Mouse (Mus musculus): ENCODE data around the gene Lipk. TPM values are rescaled to one million over a fixed set of nuclear protein-coding genes. Genes with fewer than 3 reads are reported as not detected.

Gene Lipk
- polyA plus RNA-seq, 1 experiment from 2014 or later = not detected

- Histone ChIP-seq H3K4me3 (ENCODE audit: low read depth, low read length) (no peak overlapping the region), H3K36me3 (ENCODE audit: control insufficient read depth, insufficient read depth, low read length) (no peaks in the 10 kb centered on the region), H3K4me1 (ENCODE audit: control insufficient read depth, insufficient read depth, low read length) (no peaks in the 10 kb centered on the region), H3K4me2 (no peak overlapping the region), H3K9ac (ENCODE audit: low read length) (no peak overlapping the region), H3K9me3 (ENCODE audit: control insufficient read depth, low read length) (no peaks in the 10 kb centered on the region), H3K27ac (ENCODE audit: low read depth, low read length) (no peak overlapping the region), H3K27me3 (ENCODE audit: control insufficient read depth, insufficient read depth, low read length) (no peaks in the 10 kb centered on the region)
- ATAC-seq (ENCODE audit: low FRiP score) = no peak
- 90% methylated on average over 3 of the region's 3 CpGs for WGBS
- no peak for DNase-seq (ENCODE audit: low spot score, missing footprints)
These were observed 43.4 kb downstream of the Lipk start for GRCm38 (mm10) chr19:34051502-34051901.

- no peaks in the 10 kb centered on the region for H3K4me1 ChIP-seq (ENCODE audit: control insufficient read depth, insufficient read depth, low read length)
- no peak for ATAC-seq (ENCODE audit: low FRiP score)
- WGBS = 71% methylated on average over 1 of the region's 1 CpGs
These were observed 55.5 kb downstream of the Lipk start for GRCm38 (mm10) chr19:34063547-34063946.

GRCm38 (mm10) chr19:34064059-34064458, 56.0 kb downstream of the Lipk start:
- WGBS = 86% methylated on average over 4 of the region's 4 CpGs
- Histone ChIP-seq H3K9me3 (ENCODE audit: control insufficient read depth, low read length) (no peaks in the 10 kb centered on the region), H3K4me1 (ENCODE audit: control insufficient read depth, insufficient read depth, low read length) (no peaks in the 10 kb centered on the region), H3K27me3 (ENCODE audit: control insufficient read depth, insufficient read depth, low read length) (no peaks in the 10 kb centered on the region), H3K36me3 (ENCODE audit: control insufficient read depth, insufficient read depth, low read length) (no peaks in the 10 kb centered on the region), H3K4me3 (ENCODE audit: low read depth, low read length) (no peak overlapping the region), H3K4me2 (no peak overlapping the region), H3K9ac (ENCODE audit: low read length) (no peak overlapping the region), H3K27ac (ENCODE audit: low read depth, low read length) (no peak overlapping the region)
- DNase-seq (ENCODE audit: low spot score, missing footprints) = no peak
- ATAC-seq (ENCODE audit: low FRiP score) = no peak

More at GRCm38 (mm10) chr19:34063547-34063946, 55.5 kb downstream of the Lipk start:
- Histone ChIP-seq H3K4me2 (no peak overlapping the region), H3K4me3 (ENCODE audit: low read depth, low read length) (no peak overlapping the region), H3K36me3 (ENCODE audit: control insufficient read depth, insufficient read depth, low read length) (no peaks in the 10 kb centered on the region), H3K27ac (ENCODE audit: low read depth, low read length) (no peak overlapping the region), H3K9ac (ENCODE audit: low read length) (no peak overlapping the region), H3K9me3 (ENCODE audit: control insufficient read depth, low read length) (no peaks in the 10 kb centered on the region), H3K27me3 (ENCODE audit: control insufficient read depth, insufficient read depth, low read length) (no peaks in the 10 kb centered on the region)
- DNase-seq (ENCODE audit: low spot score, missing footprints) = no peak

DNA sequence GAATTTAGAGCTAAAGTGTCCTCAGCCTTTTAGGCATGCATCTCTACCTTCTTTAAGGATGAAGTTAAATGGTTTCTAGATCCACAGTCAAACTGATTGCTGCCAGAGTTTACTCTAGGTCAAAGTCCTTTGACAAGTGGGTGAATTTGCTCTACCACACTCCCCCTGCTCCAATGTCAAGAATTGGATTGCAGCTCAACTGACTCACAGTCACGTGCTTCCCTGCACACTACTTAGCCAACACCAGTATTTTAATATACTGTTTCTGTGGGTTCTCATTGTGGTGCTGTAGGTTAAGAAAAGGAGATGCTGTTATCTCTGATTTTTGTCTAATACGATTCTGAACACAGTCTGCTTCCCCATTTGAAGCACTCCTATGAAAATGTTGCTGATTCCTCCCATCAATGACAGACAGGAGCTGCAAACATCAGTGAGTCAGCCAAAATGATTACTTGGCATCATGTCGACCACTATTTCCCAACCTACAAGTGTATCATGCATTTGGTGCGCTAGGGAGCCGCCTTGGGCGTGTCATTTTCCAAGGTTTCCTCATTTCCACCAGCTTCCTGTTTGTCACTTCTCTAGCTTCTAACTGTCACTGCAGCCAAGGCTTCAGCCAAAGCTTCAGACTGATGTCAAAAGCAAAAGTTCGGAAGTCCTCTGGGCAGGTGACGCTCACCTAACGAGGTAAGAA, 58.8 kb downstream of the Lipk start, which contains the start of gene Lipn:
Lipn (plus strand) TSS at position 580 of the 694 bp plus-strand sequence.
- H3K4me1 ChIP-seq (ENCODE audit: control insufficient read depth, insufficient read depth, low read length) = no peaks in the 10 kb centered on the region
- no peaks in the 10 kb centered on the region for H3K36me3 ChIP-seq (ENCODE audit: control insufficient read depth, insufficient read depth, low read length)
- DNase-seq (ENCODE audit: low spot score, missing footprints) (no peak), ATAC-seq (ENCODE audit: low FRiP score) (no peak)
- no peak within 1 kb of the TSS for H3K4me2 ChIP-seq
- no peak within 1 kb of the TSS for H3K9ac ChIP-seq (ENCODE audit: low read length)
- H3K4me3 ChIP-seq (ENCODE audit: low read depth, low read length) = no peak within 1 kb of the TSS
- no peak within 1 kb of the TSS for H3K27ac ChIP-seq (ENCODE audit: low read depth, low read length)
- no peaks in the 10 kb centered on the region for H3K27me3 ChIP-seq (ENCODE audit: control insufficient read depth, insufficient read depth, low read length)
- no peaks in the 10 kb centered on the region for H3K9me3 ChIP-seq (ENCODE audit: control insufficient read depth, low read length)
- WGBS = 90% methylated on average over 9 of the region's 9 CpGs

- ATAC-seq (ENCODE audit: low FRiP score) (no peak), DNase-seq (ENCODE audit: low spot score, missing footprints) (no peak)
- no peaks in the 10 kb centered on the region for H3K4me1 ChIP-seq (ENCODE audit: control insufficient read depth, insufficient read depth, low read length)
- no peak overlapping the region for H3K9ac ChIP-seq (ENCODE audit: low read length)
- H3K9me3 ChIP-seq (ENCODE audit: control insufficient read depth, low read length) = no peaks in the 10 kb centered on the region
- H3K4me2 ChIP-seq = no peak overlapping the region
- no peaks in the 10 kb centered on the region for H3K36me3 ChIP-seq (ENCODE audit: control insufficient read depth, insufficient read depth, low read length)
- H3K27me3 ChIP-seq (ENCODE audit: control insufficient read depth, insufficient read depth, low read length) = no peaks in the 10 kb centered on the region
- H3K27ac ChIP-seq (ENCODE audit: low read depth, low read length) = no peak overlapping the region
- H3K4me3 ChIP-seq (ENCODE audit: low read depth, low read length) = no peak overlapping the region
These were observed 66.1 kb downstream of the Lipk start for GRCm38 (mm10) chr19:34074239-34074638.

DNA sequence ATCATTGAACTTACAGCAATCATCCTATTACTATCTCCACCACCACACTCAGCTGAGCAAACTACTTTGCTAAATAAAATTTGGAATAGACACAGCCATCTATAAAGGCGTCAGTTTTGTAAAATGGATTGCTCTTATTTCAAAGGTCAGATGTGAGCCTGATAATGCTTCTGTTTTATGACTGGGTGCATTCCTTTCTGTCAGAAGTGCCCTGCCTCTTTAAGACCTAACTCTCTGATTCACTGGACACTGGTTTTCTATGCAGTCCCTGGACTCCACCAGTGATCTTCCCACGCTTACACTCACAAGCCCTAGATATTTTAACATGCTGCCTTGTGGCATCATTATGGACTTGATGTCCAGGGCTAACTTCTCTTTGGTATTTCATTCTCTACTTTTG, 70.0 kb downstream of the Lipk start:
- no peak overlapping the region for H3K4me2 ChIP-seq
- 83% methylated on average over 2 of the region's 2 CpGs for WGBS
- no peak overlapping the region for H3K4me3 ChIP-seq (ENCODE audit: low read depth, low read length)
- H3K4me1 ChIP-seq (ENCODE audit: control insufficient read depth, insufficient read depth, low read length) = no peaks in the 10 kb centered on the region
- no peaks in the 10 kb centered on the region for H3K27me3 ChIP-seq (ENCODE audit: control insufficient read depth, insufficient read depth, low read length)
- H3K36me3 ChIP-seq (ENCODE audit: control insufficient read depth, insufficient read depth, low read length) = no peaks in the 10 kb centered on the region
- H3K27ac ChIP-seq (ENCODE audit: low read depth, low read length) = no peak overlapping the region
- H3K9me3 ChIP-seq (ENCODE audit: control insufficient read depth, low read length) = no peaks in the 10 kb centered on the region
- DNase-seq (ENCODE audit: low spot score, missing footprints) (no peak), ATAC-seq (ENCODE audit: low FRiP score) (no peak)
- no peak overlapping the region for H3K9ac ChIP-seq (ENCODE audit: low read length)

- 88% methylated on average over 3 of the region's 3 CpGs for WGBS
- no peaks in the 10 kb centered on the region for H3K9me3 ChIP-seq (ENCODE audit: control insufficient read depth, low read length)
- no peak overlapping the region for H3K4me3 ChIP-seq (ENCODE audit: low read depth, low read length)
- H3K9ac ChIP-seq (ENCODE audit: low read length) = no peak overlapping the region
- DNase-seq (ENCODE audit: low spot score, missing footprints) (no peak), ATAC-seq (ENCODE audit: low FRiP score) (no peak)
- no peaks in the 10 kb centered on the region for H3K36me3 ChIP-seq (ENCODE audit: control insufficient read depth, insufficient read depth, low read length)
- no peaks in the 10 kb centered on the region for H3K27me3 ChIP-seq (ENCODE audit: control insufficient read depth, insufficient read depth, low read length)
- H3K27ac ChIP-seq (ENCODE audit: low read depth, low read length) = no peak overlapping the region
- H3K4me2 ChIP-seq = no peak overlapping the region
- no peaks in the 10 kb centered on the region for H3K4me1 ChIP-seq (ENCODE audit: control insufficient read depth, insufficient read depth, low read length)
These were observed 81.1 kb downstream of the Lipk start for GRCm38 (mm10) chr19:34089011-34089680.

DNA sequence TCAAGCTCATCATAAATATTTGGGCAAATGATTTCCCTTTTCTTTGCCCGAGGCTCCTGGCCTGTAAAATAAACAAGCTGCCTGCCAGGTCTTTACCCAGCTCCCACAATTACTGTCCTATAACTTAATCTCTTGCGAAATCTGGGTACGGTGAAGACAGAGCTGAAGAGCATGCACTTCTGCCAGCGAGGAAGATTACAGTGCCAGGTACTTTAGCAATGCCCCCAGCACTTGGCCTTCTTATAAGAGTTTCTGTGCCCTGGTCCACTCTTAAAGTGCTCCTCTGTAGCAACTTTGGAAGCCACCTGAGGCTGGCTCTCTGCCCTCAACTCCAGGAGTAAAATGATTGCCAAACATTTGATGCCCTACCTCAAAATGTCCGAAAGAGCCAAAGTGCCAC, 87.3 kb downstream of the Lipk start:
- Histone ChIP-seq H3K4me1 (ENCODE audit: control insufficient read depth, insufficient read depth, low read length) (no peaks in the 10 kb centered on the region), H3K4me2 (no peak overlapping the region), H3K36me3 (ENCODE audit: control insufficient read depth, insufficient read depth, low read length) (no peaks in the 10 kb centered on the region), H3K27ac (ENCODE audit: low read depth, low read length) (no peak overlapping the region), H3K9ac (ENCODE audit: low read length) (no peak overlapping the region), H3K4me3 (ENCODE audit: low read depth, low read length) (no peak overlapping the region), H3K9me3 (ENCODE audit: control insufficient read depth, low read length) (no peaks in the 10 kb centered on the region), H3K27me3 (ENCODE audit: control insufficient read depth, insufficient read depth, low read length) (no peaks in the 10 kb centered on the region)
- no peak for ATAC-seq (ENCODE audit: low FRiP score)
- no peak for DNase-seq (ENCODE audit: low spot score, missing footprints)
- 86% methylated on average over 5 of the region's 5 CpGs for WGBS

- no peaks in the 10 kb centered on the region for H3K9me3 ChIP-seq (ENCODE audit: control insufficient read depth, low read length)
- H3K27me3 ChIP-seq (ENCODE audit: control insufficient read depth, insufficient read depth, low read length) = no peaks in the 10 kb centered on the region
- H3K4me3 ChIP-seq (ENCODE audit: low read depth, low read length) = no peak overlapping the region
- WGBS = 85% methylated on average over 1 of the region's 1 CpGs
- H3K9ac ChIP-seq (ENCODE audit: low read length) = no peak overlapping the region
- ATAC-seq (ENCODE audit: low FRiP score) (no peak), DNase-seq (ENCODE audit: low spot score, missing footprints) (no peak)
- H3K27ac ChIP-seq (ENCODE audit: low read depth, low read length) = no peak overlapping the region
- H3K4me2 ChIP-seq = no peak overlapping the region
- H3K36me3 ChIP-seq (ENCODE audit: control insufficient read depth, insufficient read depth, low read length) = no peaks in the 10 kb centered on the region
- no peaks in the 10 kb centered on the region for H3K4me1 ChIP-seq (ENCODE audit: control insufficient read depth, insufficient read depth, low read length)
These were observed 88.1 kb downstream of the Lipk start for GRCm38 (mm10) chr19:34096228-34096627.
